Mouse (Mus musculus) thymus, adult 2 months (tissue): ENCODE measurements around the gene Cuedc2. TPM values are rescaled to one million over a fixed set of nuclear protein-coding genes. Genes with fewer than 3 reads are reported as not detected.

Experiments used
- DNase-seq: peaks from one replicate; pipeline ENCODE4 v3.0.0; 2021
- H3K27ac ChIP-seq: fragments of 200-500 bp; 2 replicates; pipeline ENCODE4 v1.5.1; 2012; ENCODE audit warnings: low read length, control low read depth; ENCODE audit not compliant: control insufficient read depth, insufficient read depth
- H3K27me3 ChIP-seq: fragments of 200-500 bp; 2 replicates; pipeline ENCODE4 v1.6.1; 2012; ENCODE audit warnings: mild to moderate bottlenecking, low read length, moderate library complexity, mixed read lengths; ENCODE audit not compliant: control insufficient read depth, insufficient read depth
- H3K36me3 ChIP-seq: fragments of 200-500 bp; 2 replicates; pipeline ENCODE4 v1.6.1; 2012; ENCODE audit warnings: mild to moderate bottlenecking, low read length, moderate library complexity; ENCODE audit not compliant: control insufficient read depth, insufficient read depth
- H3K4me1 ChIP-seq: fragments of 200-500 bp; replicated peaks from 2 replicates; pipeline ENCODE4 v1.6.1; 2012; ENCODE audit warnings: low read length; ENCODE audit not compliant: control insufficient read depth, insufficient read depth
- H3K4me3 ChIP-seq: fragments of 200-500 bp; 2 replicates; pipeline ENCODE4 v1.5.1; 2012; ENCODE audit warnings: mild to moderate bottlenecking, low read length, control low read depth, moderate library complexity; ENCODE audit not compliant: control insufficient read depth, insufficient read depth
- CTCF ChIP-seq: fragments of 200-500 bp; IDR thresholded peaks from 2 replicates; pipeline ENCODE4 v1.5.1; 2012; ENCODE audit warnings: mild to moderate bottlenecking, control low read depth, low read length, moderate library complexity, borderline replicate concordance; ENCODE audit not compliant: control insufficient read depth, poor library complexity, insufficient read depth; ENCODE audit errors: extremely low read depth
- POLR2A ChIP-seq: fragments of 200-500 bp; IDR thresholded peaks from 2 replicates; pipeline ENCODE4 v1.6.1; 2012; ENCODE audit warnings: mild to moderate bottlenecking, low read length, control low read depth, moderate library complexity; ENCODE audit not compliant: control insufficient read depth, poor library complexity, insufficient read depth; ENCODE audit errors: extremely low read depth
- WGBS: fragments of 180-500 bp; shearing (Covaris S2); methylation state at CpG from one replicate; pipeline ENCODE4 v1.1.7; 2018; 5-methylcytosine and 5-hydroxymethylcytosine counted together
- polyA plus RNA-seq: library from polyadenylated mRNA; depleted of rRNA; stranded (reverse); fragments of >200 nt; gene quantifications from 2 replicates; pipeline ENCODE4 v1.2.3, GENCODE M21; 2012

Gene Cuedc2
- polyA plus RNA-seq, 1 experiment: 105 TPM

DNA sequence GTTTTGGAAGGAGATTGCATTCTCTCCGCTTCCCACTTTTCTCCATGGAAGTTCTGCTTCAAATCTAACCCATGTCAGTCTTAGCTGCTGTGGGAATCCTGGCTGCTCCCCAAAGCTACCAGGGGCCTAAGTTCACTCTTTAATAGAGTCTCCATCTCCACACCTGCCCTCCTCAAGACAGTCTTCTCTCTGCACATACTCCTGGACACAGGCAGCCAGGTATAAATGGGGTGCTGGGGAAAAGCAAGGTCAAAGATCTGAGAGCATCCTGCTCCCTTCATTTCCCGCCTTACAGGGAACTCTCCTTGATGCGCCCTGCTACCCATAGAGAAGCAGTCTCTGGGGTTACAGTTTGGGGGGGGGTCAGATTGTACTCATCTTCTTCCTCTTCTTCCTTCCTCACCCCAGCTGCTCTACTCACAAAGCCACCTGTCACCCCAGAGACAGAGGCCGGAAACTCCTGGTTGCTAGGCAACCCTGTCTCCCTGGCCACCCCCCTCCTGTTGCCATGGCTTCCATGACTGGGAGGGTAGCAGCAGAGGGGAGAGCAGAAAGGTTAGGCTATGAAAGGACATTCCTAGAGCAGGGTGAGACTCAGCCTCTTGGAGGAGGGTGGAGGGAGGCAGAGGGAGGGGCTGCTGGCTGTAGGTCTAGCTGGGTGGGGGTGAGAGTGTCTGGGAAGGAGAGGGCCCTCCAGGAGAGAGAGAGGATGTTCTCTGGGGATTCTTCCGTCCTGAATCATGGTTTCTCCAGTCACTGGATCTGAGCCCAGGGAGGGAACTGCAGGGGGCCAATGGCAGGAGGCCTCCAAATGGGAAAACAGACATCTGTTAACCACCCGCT is 17.2 kb downstream of the Cuedc2 start:
- Histone ChIP-seq H3K27ac (no peak overlapping the region), H3K4me1 (peaks cover 9% of the 10 kb centered on the region), H3K36me3 (no peaks in the 10 kb centered on the region), H3K4me3 (no peak overlapping the region), H3K27me3 (peaks cover 29% of the 10 kb centered on the region)
- no peak for TF ChIP-seq CTCF
- TF ChIP-seq POLR2A: no peak
- 22% methylated on average over 6 of the region's 6 CpGs for WGBS
- peak; percentile 72 for DNase-seq

DNA sequence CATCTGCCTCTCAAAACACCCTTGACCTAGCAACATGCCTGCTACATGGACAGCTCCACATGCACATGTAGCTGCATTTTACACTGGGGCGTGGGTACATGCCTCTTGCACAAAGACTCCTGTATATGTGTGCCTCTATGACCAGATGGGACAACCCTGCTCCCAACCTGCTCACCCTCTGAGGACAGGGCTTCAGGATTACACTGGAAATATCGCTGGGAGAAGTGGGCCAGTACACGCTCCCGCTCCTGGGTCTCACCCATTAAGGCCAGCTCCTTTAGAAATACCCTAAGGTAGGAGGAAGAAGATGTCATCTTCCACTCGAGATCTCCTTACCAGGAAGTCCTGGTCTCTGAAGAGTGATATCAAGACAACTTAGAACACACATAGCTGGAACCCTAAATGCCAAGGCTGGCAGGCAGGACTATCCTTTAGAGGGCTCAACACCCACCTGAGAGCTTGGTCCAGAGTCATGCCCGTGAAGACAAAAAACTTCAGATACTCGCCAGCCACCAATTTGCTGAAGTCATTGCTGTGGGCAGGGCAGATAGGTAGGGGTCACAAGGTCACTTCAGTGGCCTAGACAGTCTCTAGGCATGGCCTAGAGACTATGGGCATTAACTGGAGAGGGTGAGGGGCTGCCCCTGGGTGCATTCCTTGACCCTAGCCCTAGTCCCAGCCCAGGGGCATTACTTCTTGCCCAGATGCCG is 18.3 kb downstream of the Cuedc2 start:
- peaks cover 31% of the 10 kb centered on the region for H3K27me3 ChIP-seq

DNA sequence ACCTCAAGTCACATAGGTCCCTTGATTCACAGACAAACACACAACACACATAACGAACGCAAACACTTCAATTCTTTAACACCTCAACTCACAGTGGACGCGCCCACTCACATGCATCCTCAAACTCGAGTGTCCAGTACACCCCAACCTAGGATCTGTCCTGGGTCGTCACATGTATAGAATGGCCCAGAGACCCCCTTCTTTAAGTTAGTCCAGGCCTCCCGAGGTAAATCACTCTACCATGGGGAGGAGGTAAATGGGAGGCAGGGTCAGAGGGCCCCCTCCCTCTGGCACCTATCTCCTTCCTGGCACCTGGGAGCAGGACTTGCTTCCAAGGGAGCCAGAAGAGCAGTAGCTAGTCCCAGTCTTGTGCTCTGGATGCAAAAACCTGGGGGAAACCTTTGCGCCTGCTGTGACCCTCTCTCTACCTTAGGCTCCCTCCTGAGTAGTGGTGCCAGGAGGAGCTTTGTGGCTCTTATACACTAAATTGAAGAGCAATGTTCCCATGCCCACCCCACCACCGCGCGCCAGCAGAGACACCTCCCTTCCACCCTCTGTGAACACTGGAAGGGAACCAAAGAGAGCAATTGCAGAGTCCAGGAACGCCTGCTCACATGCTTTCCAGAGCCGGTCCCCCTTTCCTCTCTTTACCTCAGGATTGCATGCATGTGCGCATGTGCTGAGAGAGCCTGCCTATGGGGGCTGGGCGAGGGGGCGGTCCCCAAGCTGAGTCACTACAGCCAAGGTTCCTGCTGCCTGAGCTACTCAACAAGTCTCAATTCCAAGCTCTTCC is 19.7 kb downstream of the Cuedc2 start:
- no peak overlapping the region for H3K27ac ChIP-seq
- DNase-seq: no peak
- no peaks in the 10 kb centered on the region for H3K36me3 ChIP-seq
- no peak overlapping the region for H3K4me3 ChIP-seq
- H3K4me1 ChIP-seq: peaks cover 9% of the 10 kb centered on the region
- no peak for TF ChIP-seq CTCF
- no peak for TF ChIP-seq POLR2A
- H3K27me3 ChIP-seq: peaks cover 31% of the 10 kb centered on the region
- WGBS: 22% methylated on average over 16 of the region's 16 CpGs

More for the DNA sequence above, 18.3 kb downstream of the Cuedc2 start:
- peaks cover 9% of the 10 kb centered on the region for H3K4me1 ChIP-seq
- H3K4me3 ChIP-seq: no peak overlapping the region
- TF ChIP-seq CTCF (no peak), POLR2A (no peak)
- no peak for DNase-seq
- H3K27ac ChIP-seq: no peak overlapping the region
- 73% methylated on average over 8 of the region's 8 CpGs for WGBS
- no peaks in the 10 kb centered on the region for H3K36me3 ChIP-seq

DNA sequence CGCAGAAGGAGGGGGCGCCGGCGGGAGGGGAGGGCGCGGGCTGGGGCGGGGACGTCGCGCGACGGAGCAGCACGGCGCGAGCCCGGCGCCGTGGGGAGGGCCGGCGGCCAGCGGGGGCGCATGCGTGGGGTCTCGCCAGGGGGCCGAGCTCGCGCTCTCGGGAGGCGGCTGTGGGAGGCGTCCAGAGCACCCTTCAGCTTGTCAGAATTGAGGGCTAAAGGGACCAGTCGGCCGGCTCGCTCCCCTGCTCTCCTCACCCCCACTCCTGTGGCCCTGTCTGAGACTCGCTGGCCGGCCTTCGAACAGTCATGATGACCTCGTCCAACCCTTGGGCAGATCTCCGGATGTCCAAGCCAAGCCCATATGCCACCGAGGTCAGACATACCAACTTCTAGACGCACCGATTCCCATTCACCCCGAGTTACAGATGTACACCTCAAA is 20.5 kb downstream of the Cuedc2 start:
- no peak for TF ChIP-seq POLR2A
- TF ChIP-seq CTCF: no peak
- Histone ChIP-seq H3K4me1 (peaks cover 9% of the 10 kb centered on the region), H3K36me3 (no peaks in the 10 kb centered on the region), H3K27me3 (peaks cover 31% of the 10 kb centered on the region), H3K27ac (no peak overlapping the region), H3K4me3 (no peak overlapping the region)
- DNase-seq: no peak
- WGBS: 3% methylated on average over 37 of the region's 42 CpGs

DNA sequence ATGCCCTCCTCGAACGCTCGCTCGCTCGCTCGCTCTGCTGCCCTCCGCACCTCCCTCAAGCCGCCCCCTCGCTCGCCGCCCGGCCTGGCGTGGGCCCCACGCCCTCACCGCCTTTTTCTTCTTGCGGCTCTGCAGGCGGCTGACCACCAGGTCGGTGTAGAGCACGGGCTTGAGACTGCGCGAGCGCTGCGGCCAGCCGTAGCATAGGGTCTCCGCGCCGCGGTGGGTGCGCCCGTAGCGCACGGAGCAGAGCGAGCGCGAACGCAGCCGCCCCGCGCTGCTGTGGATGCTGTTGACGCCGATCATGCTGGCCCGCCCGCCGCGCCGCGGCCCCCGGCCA is 21.0 kb downstream of the Cuedc2 start:
- Histone ChIP-seq H3K4me3 (no peak overlapping the region), H3K27ac (no peak overlapping the region), H3K27me3 (peaks cover 31% of the 10 kb centered on the region), H3K36me3 (no peaks in the 10 kb centered on the region), H3K4me1 (peaks cover 9% of the 10 kb centered on the region)
- TF ChIP-seq POLR2A: no peak
- TF ChIP-seq CTCF: no peak
- WGBS: 3% methylated on average over 48 of the region's 48 CpGs
- no peak for DNase-seq

DNA sequence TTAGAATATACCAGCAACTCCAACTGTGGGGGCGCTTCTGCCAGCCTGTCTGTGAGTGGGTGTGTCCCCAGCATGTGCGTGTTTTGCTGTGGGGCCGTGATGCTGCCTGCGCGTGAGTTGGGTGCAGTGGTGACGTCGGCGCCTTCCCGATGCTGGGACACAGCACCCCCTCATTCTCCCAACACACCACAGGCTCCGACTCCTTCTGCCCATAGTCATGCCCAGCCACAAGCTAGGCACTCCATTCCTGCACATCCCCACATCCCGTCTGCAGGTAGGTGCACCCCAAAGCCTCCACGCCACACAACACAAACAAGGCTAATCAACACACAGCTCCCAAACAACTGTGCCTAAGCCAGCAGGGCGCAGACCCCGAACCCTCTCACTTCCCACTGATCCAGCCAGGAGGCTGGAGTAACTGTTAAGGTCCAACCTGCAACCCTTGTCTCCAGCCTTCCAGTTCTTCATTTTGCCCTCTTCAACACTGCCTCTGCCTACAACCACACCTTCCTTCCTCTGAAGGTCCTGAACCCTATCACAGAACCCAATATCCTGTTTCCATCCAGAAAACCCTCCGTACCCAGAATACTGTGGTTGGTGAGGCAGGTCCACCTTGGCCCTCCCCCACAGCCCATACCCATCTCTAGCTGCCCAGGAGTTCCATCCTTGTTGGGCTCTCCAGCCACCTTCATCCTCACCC is 21.5 kb downstream of the Cuedc2 start:
- Histone ChIP-seq H3K36me3 (no peaks in the 10 kb centered on the region), H3K4me3 (no peak overlapping the region), H3K27me3 (peaks cover 31% of the 10 kb centered on the region), H3K27ac (no peak overlapping the region), H3K4me1 (peaks cover 9% of the 10 kb centered on the region)
- WGBS: 40% methylated on average over 15 of the region's 15 CpGs
- DNase-seq: no peak
- no peak for TF ChIP-seq CTCF
- TF ChIP-seq POLR2A: no peak
